Mouse (Mus musculus) spleen, adult 2 months (tissue): ENCODE data around the gene Gm49361.

Source experiments
- CTCF ChIP-seq: fragments of 200-500 bp; IDR thresholded peaks from 2 replicates; pipeline ENCODE4 v1.5.1; 2011; ENCODE audit warnings: mild to moderate bottlenecking, inconsistent platforms; ENCODE audit not compliant: insufficient read depth, insufficient read length, insufficient replicate concordance; ENCODE audit errors: extremely low read depth
- POLR2A ChIP-seq: fragments of 200-500 bp; IDR thresholded peaks from 2 replicates; pipeline ENCODE4 v1.6.1; 2011; ENCODE audit warnings: low read depth, low read length, inconsistent platforms

DNA sequence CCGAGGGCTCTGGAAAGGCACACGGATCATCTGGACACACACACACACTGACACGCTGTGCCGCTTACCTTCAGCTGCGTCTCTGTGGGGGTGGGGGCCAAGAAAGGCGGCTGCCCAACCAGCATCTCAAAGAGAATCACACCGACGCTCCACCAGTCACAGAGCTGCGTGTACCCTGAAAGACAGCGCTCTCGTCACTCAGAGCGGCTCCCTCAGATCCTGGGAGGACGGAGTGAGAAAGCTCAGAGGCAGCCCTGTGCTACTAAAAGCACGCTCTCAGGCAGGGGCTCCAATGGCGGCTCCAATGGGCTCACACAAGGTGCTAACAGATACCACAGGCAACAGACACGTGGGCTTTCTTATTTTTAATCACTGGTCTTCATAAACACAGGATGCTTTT, 51.7 kb downstream of the Gm49361 start:
- TF ChIP-seq POLR2A (no peak), CTCF (no peak)
